Mouse (Mus musculus): ENCODE data around the gene Ptprd. TPM values are rescaled to one million over a fixed set of nuclear protein-coding genes. Genes with fewer than 3 reads are reported as not detected.

Ptprd gene
- 0.32 TPM for polyA plus RNA-seq (2021)

- DNase-seq (ENCODE audit: low read depth, low spot score) (no peak), ATAC-seq (no peak)
- no peak for TF ChIP-seq CTCF (IDR thresholded peaks at IDR 0.05)
- H3K27me3 ChIP-seq, result peaks cover 17% of the 10 kb centered on the region
- in situ Hi-C loops (cut with MboI; ENCODE audit: low pct_unique_long_range_greater_than_20kb), result no loop called here
- ChIA-PET CTCF (no interaction called here), POLR2A (interaction anchor here (0.6 kb wide), 1 partner anchor 362 kb away, joined by 3 read pairs; no protein-coding TSS in a partner anchor)
Measured at GRCm38 (mm10) chr4:78211529-78212494, at the start of gene Ptprd. Gene Ptprd, minus strand, starts transcription at chr4:78211961.

- H3K27me3 ChIP-seq, result no peaks in the 10 kb centered on the region
- ChIA-PET POLR2A (no interaction called here), CTCF (interaction anchor here (1.5 kb wide), 1 partner anchor 10 kb away, joined by 4 read pairs; no protein-coding TSS in a partner anchor)
- no peak for TF ChIP-seq CTCF (IDR thresholded peaks at IDR 0.05)
- DNase-seq (ENCODE audit: low read depth, low spot score) (peak; percentile 17), ATAC-seq (peak; percentile 62)
- in situ Hi-C loops (cut with MboI; ENCODE audit: low pct_unique_long_range_greater_than_20kb), result no loop called here
Measured at GRCm38 (mm10) chr4:78235820-78236219, 24.1 kb upstream of the Ptprd start.

- TF ChIP-seq CTCF (IDR thresholded peaks at IDR 0.05), result no peak
- ATAC-seq, result peak; percentile 31
- ChIA-PET CTCF (no interaction called here), POLR2A (no interaction called here)
- in situ Hi-C loops (cut with MboI; ENCODE audit: low pct_unique_long_range_greater_than_20kb), result no loop called here
- peak; percentile 6 for DNase-seq (ENCODE audit: low read depth, low spot score)
- no peaks in the 10 kb centered on the region for H3K27me3 ChIP-seq
Measured at GRCm38 (mm10) chr4:78235316-78235715, 23.6 kb upstream of the Ptprd start.

GRCm38 (mm10) chr4:78234681-78235080 lies 22.9 kb upstream of the Ptprd start:
- TF ChIP-seq CTCF (IDR thresholded peaks at IDR 0.05), result no peak
- no peak for DNase-seq (ENCODE audit: low read depth, low spot score)
- POLR2A ChIA-PET, result no interaction called here
- CTCF ChIA-PET, result no interaction called here
- in situ Hi-C loops (cut with MboI; ENCODE audit: low pct_unique_long_range_greater_than_20kb), result no loop called here
- H3K27me3 ChIP-seq, result no peaks in the 10 kb centered on the region
- ATAC-seq, result no peak

- TF ChIP-seq CTCF (IDR thresholded peaks at IDR 0.05), result no peak
- no peak for ATAC-seq
- in situ Hi-C loops (cut with MboI; ENCODE audit: low pct_unique_long_range_greater_than_20kb), result no loop called here
- DNase-seq (ENCODE audit: low read depth, low spot score), result no peak
- CTCF ChIA-PET, result no interaction called here
- POLR2A ChIA-PET, result no interaction called here
- H3K27me3 ChIP-seq, result peaks cover 17% of the 10 kb centered on the region
Measured at GRCm38 (mm10) chr4:78213949-78214348, 2.2 kb upstream of the Ptprd start.

- ATAC-seq (no peak), DNase-seq (ENCODE audit: low read depth, low spot score) (no peak)
- peaks cover 17% of the 10 kb centered on the region for H3K27me3 ChIP-seq
- no peak for TF ChIP-seq CTCF (IDR thresholded peaks at IDR 0.05)
- in situ Hi-C loops (cut with MboI; ENCODE audit: low pct_unique_long_range_greater_than_20kb), result no loop called here
- ChIA-PET POLR2A (no interaction called here), CTCF (no interaction called here)
Measured at GRCm38 (mm10) chr4:78212941-78213340, 1.2 kb upstream of the Ptprd start.

- no peak for DNase-seq (ENCODE audit: low read depth, low spot score)
- ATAC-seq, result no peak
- TF ChIP-seq CTCF (IDR thresholded peaks at IDR 0.05), result no peak
- POLR2A ChIA-PET, result no interaction called here
- H3K27me3 ChIP-seq, result peaks cover 15% of the 10 kb centered on the region
- in situ Hi-C loops (cut with MboI; ENCODE audit: low pct_unique_long_range_greater_than_20kb), result no loop called here
- CTCF ChIA-PET, result no interaction called here
Measured at GRCm38 (mm10) chr4:78210878-78211528, 758 bp downstream of the Ptprd start.

GRCm38 (mm10) chr4:78205018-78205417 lies 6.7 kb downstream of the Ptprd start:
- CTCF ChIA-PET, result no interaction called here
- no peak for ATAC-seq

GRCm38 (mm10) chr4:78168447-78168846 lies 43.3 kb downstream of the Ptprd start:
- DNase-seq (ENCODE audit: low read depth, low spot score) (no peak), ATAC-seq (no peak)
- TF ChIP-seq CTCF (IDR thresholded peaks at IDR 0.05), result no peak
- no peaks in the 10 kb centered on the region for H3K27me3 ChIP-seq
- ChIA-PET CTCF (no interaction called here), POLR2A (no interaction called here)
- in situ Hi-C loops (cut with MboI; ENCODE audit: low pct_unique_long_range_greater_than_20kb), result no loop called here

More at GRCm38 (mm10) chr4:78205018-78205417, 6.7 kb downstream of the Ptprd start:
- no peak for DNase-seq (ENCODE audit: low read depth, low spot score)
- TF ChIP-seq CTCF (IDR thresholded peaks at IDR 0.05), result no peak
- in situ Hi-C loops (cut with MboI; ENCODE audit: low pct_unique_long_range_greater_than_20kb), result no loop called here
- H3K27me3 ChIP-seq, result peaks cover 8% of the 10 kb centered on the region
- POLR2A ChIA-PET, result no interaction called here

- ATAC-seq (no peak), DNase-seq (ENCODE audit: low read depth, low spot score) (no peak)
- no peaks in the 10 kb centered on the region for H3K27me3 ChIP-seq
- in situ Hi-C loops (cut with MboI; ENCODE audit: low pct_unique_long_range_greater_than_20kb), result no loop called here
- CTCF ChIA-PET, result no interaction called here
- no peak for TF ChIP-seq CTCF (IDR thresholded peaks at IDR 0.05)
- POLR2A ChIA-PET, result no interaction called here
Measured at GRCm38 (mm10) chr4:78160451-78160850, 51.3 kb downstream of the Ptprd start.

- CTCF ChIA-PET, result no interaction called here
- DNase-seq (ENCODE audit: low read depth, low spot score) (peak; percentile 13), ATAC-seq (no peak)
- no peak for TF ChIP-seq CTCF (IDR thresholded peaks at IDR 0.05)
- H3K27me3 ChIP-seq, result no peaks in the 10 kb centered on the region
- in situ Hi-C loops (cut with MboI; ENCODE audit: low pct_unique_long_range_greater_than_20kb), result no loop called here
- POLR2A ChIA-PET, result no interaction called here
Measured at GRCm38 (mm10) chr4:78150561-78150960, 61.2 kb downstream of the Ptprd start.
